Mouse (Mus musculus): ENCODE results near the gene Chrna9.

DNA sequence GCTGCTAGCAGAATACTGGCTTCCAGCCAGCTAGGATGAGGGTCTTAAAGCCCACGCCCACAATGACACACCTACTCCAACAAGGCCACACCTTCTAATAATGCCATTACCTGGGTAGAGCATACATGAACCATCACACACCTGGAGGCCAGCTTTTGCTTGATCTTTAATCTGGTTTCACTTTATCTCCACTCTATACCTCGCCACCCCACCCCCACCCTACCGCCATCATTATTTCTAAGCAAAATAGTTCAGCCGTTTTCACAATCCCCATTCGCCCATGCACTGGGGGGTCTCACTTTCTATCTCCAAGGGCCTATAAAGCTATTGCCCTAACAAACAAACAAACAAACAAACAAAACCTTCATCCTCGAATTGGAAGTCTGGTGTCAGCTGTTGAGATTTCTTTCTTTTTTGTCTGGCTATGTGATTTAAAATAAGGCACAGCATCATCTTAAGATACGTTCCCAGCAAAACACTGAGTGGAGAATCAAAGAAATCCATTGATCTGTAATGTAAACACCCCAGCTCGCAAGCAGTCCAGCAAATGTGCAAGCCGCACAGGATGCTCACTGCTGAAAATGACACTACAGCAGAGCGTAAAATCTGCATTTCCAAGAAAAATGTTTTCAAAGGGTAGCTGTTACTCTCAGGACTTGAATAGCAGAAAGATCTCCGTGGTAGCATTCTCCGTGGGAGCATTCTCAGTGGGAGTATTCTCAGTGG, 13.9 kb upstream of the Chrna9 start:
- TF ChIP-seq CTCF (IDR thresholded peaks at IDR 0.05; ENCODE audit: control insufficient read depth, insufficient read depth, low read length) (no peak), POLR2A (IDR thresholded peaks at IDR 0.05; ENCODE audit: borderline replicate concordance, control insufficient read depth, low read depth, low read length) (no peak)

Data from bone marrow, adult 2 months (tissue).